Comparison of ENCODE assay signal across 24 mouse cellular contexts in the genomic region with DNA sequence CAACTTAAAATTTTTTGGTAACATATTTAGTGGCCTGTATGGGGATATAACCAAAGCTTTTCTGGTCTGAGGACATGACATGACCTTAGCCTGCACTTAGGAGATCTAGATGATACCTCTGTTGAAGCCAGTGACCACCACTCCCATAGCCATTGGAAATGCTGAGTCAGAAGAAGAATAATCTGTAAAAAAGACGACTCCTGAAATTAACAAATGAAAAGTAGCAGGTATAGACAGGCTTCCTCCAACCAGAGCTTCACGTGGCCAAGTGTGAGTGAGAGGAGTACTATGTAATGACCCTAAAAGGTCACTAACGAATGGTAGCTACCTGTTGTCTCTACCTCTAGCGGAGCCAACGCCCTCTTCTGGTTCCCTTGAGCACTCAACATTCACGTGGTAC.
"Had no signal": no experiment of that assay in that cellular context is flagged by ENCODE, and none has a peak within 500 bp of the region (broad histone marks: within the 10 kb centered on the region; RNA-seq: fewer than 3 reads in every experiment).

No protein-coding gene starts in this region.

- H3K27me3 ChIP-seq: lung, embryonic 15.5 days; megakaryocyte, embryonic 14.5 days; neural tube, embryonic 13.5 days; neural tube, embryonic 15.5 days; stomach, embryonic 15.5 days had no signal

- H3K4me3 ChIP-seq: lung, embryonic 15.5 days; megakaryocyte, embryonic 14.5 days; myocyte; neural tube, embryonic 13.5 days; neural tube, embryonic 15.5 days; stomach, embryonic 15.5 days had no signal

- H3K9ac ChIP-seq: liver, postnatal 0 days; lung, embryonic 15.5 days; neural tube, embryonic 13.5 days; neural tube, embryonic 15.5 days; stomach, embryonic 15.5 days had no signal

- H3K27ac ChIP-seq: lung, embryonic 15.5 days; macrophage; neural tube, embryonic 13.5 days; neural tube, embryonic 15.5 days; stomach, embryonic 15.5 days; stomach, postnatal 0 days had no signal

- H3K4me2 ChIP-seq: lung, embryonic 15.5 days; midbrain, embryonic 11.5 days; neural tube, embryonic 13.5 days; neural tube, embryonic 15.5 days; stomach, embryonic 15.5 days had no signal

- H3K36me3 ChIP-seq: lung, embryonic 15.5 days; neural tube, embryonic 13.5 days; neural tube, embryonic 15.5 days; stomach, embryonic 15.5 days had no signal

- H3K4me1 ChIP-seq: lung, embryonic 15.5 days; megakaryocyte, embryonic 14.5 days; neural tube, embryonic 15.5 days; stomach, embryonic 15.5 days had no signal

- DNase-seq: liver, postnatal 0 days; lung, adult 2 months; lung, postnatal 14 days; lung, postnatal 36 days; midbrain, embryonic 14.5 days; retina, postnatal 1 day; right cerebral cortex, adult 18-20 months; right cerebral cortex, postnatal 25 days; right cerebral cortex, postnatal 4 days; spleen, adult 18-20 months; thymus, adult 18-20 months; thymus, postnatal 14 days; thymus, postnatal 36 days had no signal

- H3K9me3 ChIP-seq: lung, embryonic 15.5 days; megakaryocyte, embryonic 14.5 days; neural tube, embryonic 13.5 days; neural tube, embryonic 15.5 days; stomach, embryonic 15.5 days had no signal

- ATAC-seq: liver, postnatal 0 days; lung, postnatal 0 days; midbrain, embryonic 16.5 days had no signal
